9 mouse cellular contexts compared by ENCODE assay signal in the genomic region with DNA sequence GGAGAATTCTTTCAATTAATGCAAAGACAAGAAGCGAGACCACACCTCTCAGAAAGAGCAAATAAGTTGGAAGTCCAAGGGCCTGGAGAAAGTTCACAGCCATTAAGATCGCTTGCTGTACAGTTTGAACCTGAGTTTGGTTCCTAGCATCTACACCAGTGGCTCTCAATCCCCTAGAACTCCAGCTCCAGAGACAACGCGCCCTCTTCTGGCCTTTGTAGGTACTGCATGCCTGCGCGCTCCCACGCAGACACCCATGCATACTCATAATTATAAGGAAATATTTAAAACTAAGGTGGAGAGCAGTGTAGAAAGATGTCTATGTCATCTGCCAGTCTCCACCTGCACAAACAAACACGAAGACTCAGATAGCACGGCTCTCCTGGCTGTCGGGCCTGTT.
A peak's percentile ranks its signal among the peaks of the same experiment; 100 is the strongest.
DNase-seq lines count a peak whose midpoint lies in the region; ATAC-seq and TF ChIP-seq lines count a peak whose summit lies in the region.
"Had no signal": no experiment of that assay in that cellular context is flagged by ENCODE, and none has a peak within 500 bp of the region (broad histone marks: within the 10 kb centered on the region; RNA-seq: fewer than 3 reads in every experiment).

No protein-coding gene starts in this region.

- no peak overlapping the region for H3K4me2 ChIP-seq in hindbrain, embryonic 12.5 days (replicated peaks)
- no peak overlapping the region for H3K4me2 ChIP-seq in liver, embryonic 11.5 days
- H3K4me2 ChIP-seq: embryonic facial prominence, embryonic 15.5 days had no signal

- H3K4me3 ChIP-seq in hindbrain, embryonic 10.5 days: no peak overlapping the region
- H3K4me3 ChIP-seq in hindbrain, embryonic 12.5 days: no peak overlapping the region
- no peak overlapping the region for H3K4me3 ChIP-seq in liver, embryonic 11.5 days (ENCODE audit: low read depth, low read length)
- no peak overlapping the region for H3K4me3 ChIP-seq in testis, adult 2 months (ENCODE audit: control insufficient read depth, low read depth, low read length)
- H3K4me3 ChIP-seq: embryonic facial prominence, embryonic 15.5 days had no signal

- H3K27me3 ChIP-seq in hindbrain, embryonic 10.5 days (ENCODE audit: insufficient read depth, poor library complexity, severe bottlenecking): no peaks in the 10 kb centered on the region
- no peaks in the 10 kb centered on the region for H3K27me3 ChIP-seq in hindbrain, embryonic 12.5 days
- H3K27me3 ChIP-seq in liver, embryonic 11.5 days (replicated peaks; ENCODE audit: control insufficient read depth, insufficient read depth, low read length): no peaks in the 10 kb centered on the region
- H3K27me3 ChIP-seq in testis, adult 2 months (ENCODE audit: control insufficient read depth, insufficient read depth, low read length): no peaks in the 10 kb centered on the region
- H3K27me3 ChIP-seq: embryonic facial prominence, embryonic 15.5 days had no signal

- peak; percentile 63 for DNase-seq in hindbrain, embryonic 10.5 days (ENCODE audit: low spot score)
- DNase-seq in urinary bladder, postnatal 25 days (ENCODE audit: low spot score): peak; percentile 34
- DNase-seq in urinary bladder, postnatal 4 days (ENCODE audit: low spot score in 2 of 2): no peak
- peak; percentile 29 for DNase-seq in c-Kit-positive CD71-positive TER-119-positive erythroid progenitor cells, embryonic 14.5 days (ENCODE audit: low spot score)
- DNase-seq in liver, embryonic 11.5 days (ENCODE audit: low spot score): peak; percentile 51
- DNase-seq in MN1 (ENCODE audit: low spot score): no peak

- H3K4me1 ChIP-seq in hindbrain, embryonic 10.5 days (replicated peaks): no peaks in the 10 kb centered on the region
- H3K4me1 ChIP-seq in hindbrain, embryonic 12.5 days: no peaks in the 10 kb centered on the region
- no peaks in the 10 kb centered on the region; the same call in 1 of the 2 replicates for H3K4me1 ChIP-seq in liver, embryonic 11.5 days (replicated peaks; ENCODE audit: control insufficient read depth, insufficient read depth, low read length)
- H3K4me1 ChIP-seq in testis, adult 2 months (ENCODE audit: control insufficient read depth, insufficient read depth, low read length): peaks cover 5% of the 10 kb centered on the region; the same call in 1 of the 2 replicates

- H3K27ac ChIP-seq in hindbrain, embryonic 10.5 days: no peak overlapping the region
- no peak overlapping the region for H3K27ac ChIP-seq in hindbrain, embryonic 12.5 days
- no peak overlapping the region for H3K27ac ChIP-seq in liver, embryonic 11.5 days (ENCODE audit: low read depth, low read length)
- no peak overlapping the region for H3K27ac ChIP-seq in testis, adult 2 months (ENCODE audit: control insufficient read depth, insufficient read depth, low read depth, low read length)
- H3K27ac ChIP-seq: embryonic facial prominence, embryonic 15.5 days had no signal

- WGBS in hindbrain, embryonic 10.5 days: 46% methylated on average over 10 of the region's 10 CpGs
- WGBS in hindbrain, embryonic 12.5 days: 56% methylated on average over 10 of the region's 10 CpGs
- 38% methylated on average over 10 of the region's 10 CpGs for WGBS in liver, embryonic 11.5 days

- TF ChIP-seq POLR2A in testis, adult 2 months (IDR thresholded peaks at IDR 0.05; ENCODE audit: control insufficient read depth, low read depth, low read length): no peak

- H3K36me3 ChIP-seq in hindbrain, embryonic 10.5 days: no peaks in the 10 kb centered on the region
- no peaks in the 10 kb centered on the region for H3K36me3 ChIP-seq in hindbrain, embryonic 12.5 days
- H3K36me3 ChIP-seq in liver, embryonic 11.5 days (ENCODE audit: control insufficient read depth, insufficient read depth, low read length): no peaks in the 10 kb centered on the region
- no peaks in the 10 kb centered on the region for H3K36me3 ChIP-seq in testis, adult 2 months (ENCODE audit: control insufficient read depth, insufficient read depth, low read length)
- H3K36me3 ChIP-seq: embryonic facial prominence, embryonic 15.5 days had no signal

- peak; percentile 97 for TF ChIP-seq CTCF in testis, adult 2 months (IDR thresholded peaks at IDR 0.05; ENCODE audit: control insufficient read depth, insufficient read depth, insufficient replicate concordance, low read depth, low read length)

- H3K9me3 ChIP-seq in hindbrain, embryonic 10.5 days: peaks cover 11% of the 10 kb centered on the region; the same call in 1 of the 2 replicates
- H3K9me3 ChIP-seq in hindbrain, embryonic 12.5 days (replicated peaks): 0 out of 2 replicates have a peak, but pooled peaks cover 3% of the 10 kb centered on the region
- H3K9me3 ChIP-seq in liver, embryonic 11.5 days (ENCODE audit: control insufficient read depth, low read length): no peaks in the 10 kb centered on the region
- H3K9me3 ChIP-seq: embryonic facial prominence, embryonic 15.5 days had no signal

- ATAC-seq in hindbrain, embryonic 12.5 days (ENCODE audit: low FRiP score): no peak
- ATAC-seq in liver, embryonic 11.5 days (replicated peaks; ENCODE audit: low FRiP score): no peak

- no peak overlapping the region for H3K9ac ChIP-seq in hindbrain, embryonic 12.5 days
- H3K9ac ChIP-seq in liver, embryonic 11.5 days (ENCODE audit: low read depth, low read length): no peak overlapping the region
- H3K9ac ChIP-seq: embryonic facial prominence, embryonic 15.5 days had no signal

Comparison
In these comparisons a context has a peak if more than half of its experiments do, and no peak if none do; other contexts are left out.
1. DNase-seq: peak in hindbrain, embryonic 10.5 days (single experiment), urinary bladder, postnatal 25 days (single experiment), c-Kit-positive CD71-positive TER-119-positive erythroid progenitor cells, embryonic 14.5 days (single experiment) and liver, embryonic 11.5 days (single experiment); none in urinary bladder, postnatal 4 days (0 of 2) and MN1 (single experiment).